Mouse (Mus musculus): ENCODE data around the gene Iqcd.
A peak's percentile ranks its signal among the peaks of the same experiment; 100 is the strongest.

Iqcd gene

DNA sequence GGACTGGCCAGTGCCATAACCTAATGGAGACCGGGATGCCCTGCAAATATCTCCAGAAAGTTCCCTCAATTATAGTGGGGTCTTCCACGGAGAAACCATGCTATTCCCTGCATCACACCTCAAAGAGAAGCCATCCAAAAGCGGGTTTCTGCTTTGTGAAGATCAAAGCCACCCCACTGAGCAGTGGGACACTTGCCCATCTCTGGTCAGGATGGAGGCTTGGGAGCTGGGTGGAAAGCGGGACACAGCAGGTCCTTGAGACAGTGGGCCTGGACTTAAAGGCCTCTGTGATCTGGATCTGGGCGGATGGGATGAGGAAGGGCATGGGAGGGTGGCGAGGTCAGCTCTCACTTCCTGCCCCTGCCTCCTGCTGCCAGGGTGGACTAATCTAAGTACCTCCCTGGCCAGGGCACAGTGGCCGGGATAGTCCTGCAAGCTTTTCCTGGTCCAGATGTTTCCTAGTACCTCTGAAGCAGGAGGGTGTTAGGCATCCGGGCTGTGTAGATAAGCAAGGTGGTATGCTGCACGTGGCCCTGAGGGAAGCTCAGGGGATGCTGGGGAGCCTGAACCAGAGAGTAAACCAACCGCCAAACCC is 14.2 kb upstream of the Iqcd start:
- no peak for DNase-seq

GRCm38 (mm10) chr5:120576781-120577301 is 12.0 kb upstream of the Iqcd start:
- DNase-seq: no peak

- no peak for DNase-seq
These were observed 10.8 kb upstream of the Iqcd start for GRCm38 (mm10) chr5:120577935-120578441.

- no peak for DNase-seq
These were observed 10.2 kb upstream of the Iqcd start for GRCm38 (mm10) chr5:120578504-120579081.

GRCm38 (mm10) chr5:120579211-120579897 is 9.5 kb upstream of the Iqcd start:
- DNase-seq: no peak

DNA sequence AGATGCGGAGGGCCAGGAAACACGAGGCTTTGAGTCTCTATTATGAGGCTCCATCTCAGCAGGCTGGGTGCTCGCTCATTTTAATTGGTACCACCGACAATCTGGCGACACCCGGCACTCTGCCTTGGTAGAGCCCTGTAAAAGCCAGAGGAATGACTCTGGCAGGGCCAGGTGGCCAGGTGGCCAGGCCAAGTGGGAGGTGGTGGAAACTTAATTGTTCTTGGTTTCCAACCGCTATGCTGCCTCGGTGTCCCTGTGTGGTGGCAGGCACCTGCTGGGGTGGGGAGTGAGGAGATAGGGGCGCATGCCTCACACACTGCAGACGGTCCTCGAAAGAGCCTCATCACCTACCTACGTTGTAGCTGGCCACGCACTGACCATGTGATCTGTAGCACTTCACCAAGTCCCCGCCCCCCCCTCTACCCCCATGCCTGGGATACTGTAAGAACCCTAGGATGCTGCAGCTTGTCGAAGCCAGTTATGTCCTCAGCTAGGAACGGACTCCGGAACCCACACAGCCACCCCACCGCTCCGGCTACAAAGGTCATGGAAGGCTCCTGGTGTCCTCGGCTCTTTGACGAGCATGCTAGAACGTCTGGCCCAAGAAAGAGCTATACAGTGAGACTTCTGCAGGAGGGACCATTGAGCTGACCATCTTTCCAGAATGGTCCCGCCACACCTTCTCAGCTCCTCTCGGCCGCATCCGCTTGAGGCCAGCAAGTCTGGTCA is 8.8 kb upstream of the Iqcd start:
- no peak for DNase-seq

- no peak for DNase-seq
These were observed 6.8 kb upstream of the Iqcd start for GRCm38 (mm10) chr5:120582002-120582401.

DNA sequence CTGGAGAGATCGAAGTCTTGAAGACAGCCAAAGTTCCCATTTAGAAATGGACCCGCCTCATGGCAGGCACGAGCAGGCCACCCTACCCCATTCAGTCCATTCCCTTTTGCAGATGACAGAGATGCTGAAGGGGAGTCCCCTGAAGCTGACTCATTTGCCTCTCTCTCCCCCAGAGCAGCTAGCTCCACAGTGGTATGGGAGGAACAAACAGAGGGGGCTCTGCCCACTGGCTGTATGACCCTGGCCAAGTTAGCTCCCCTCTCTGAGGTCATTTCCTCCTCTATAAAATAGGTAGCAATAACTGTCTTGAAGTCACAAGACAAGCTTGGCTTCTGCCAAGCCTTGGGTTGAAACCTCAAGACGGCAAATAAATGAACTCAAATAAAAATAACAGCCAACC is 5.3 kb upstream of the Iqcd start:
- no peak for DNase-seq

DNA sequence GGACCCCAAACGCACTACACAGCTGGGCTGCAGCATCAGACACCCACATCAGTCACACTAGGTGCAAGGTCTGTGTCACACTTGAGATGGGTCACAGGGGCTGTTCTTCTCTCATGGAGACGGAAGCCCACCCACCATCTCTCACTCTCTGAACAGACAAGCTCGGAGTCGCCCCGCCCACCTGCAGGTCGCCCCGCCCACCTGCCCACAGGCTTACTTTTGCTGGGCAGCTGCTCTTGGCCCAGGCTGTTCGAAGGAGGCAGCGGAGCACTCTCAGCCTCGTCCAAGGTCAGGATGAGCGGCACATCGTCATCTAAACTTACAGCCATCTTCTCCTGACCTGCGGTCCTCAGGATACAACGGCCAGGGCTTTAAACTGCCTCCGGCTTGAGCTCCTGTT is 3.8 kb upstream of the Iqcd start:
- no peak for DNase-seq

- DNase-seq: no peak
These were observed 1.8 kb upstream of the Iqcd start for GRCm38 (mm10) chr5:120586741-120587615.

- no peak for DNase-seq
These were observed 1.2 kb upstream of the Iqcd start for GRCm38 (mm10) chr5:120587616-120587926.

DNA sequence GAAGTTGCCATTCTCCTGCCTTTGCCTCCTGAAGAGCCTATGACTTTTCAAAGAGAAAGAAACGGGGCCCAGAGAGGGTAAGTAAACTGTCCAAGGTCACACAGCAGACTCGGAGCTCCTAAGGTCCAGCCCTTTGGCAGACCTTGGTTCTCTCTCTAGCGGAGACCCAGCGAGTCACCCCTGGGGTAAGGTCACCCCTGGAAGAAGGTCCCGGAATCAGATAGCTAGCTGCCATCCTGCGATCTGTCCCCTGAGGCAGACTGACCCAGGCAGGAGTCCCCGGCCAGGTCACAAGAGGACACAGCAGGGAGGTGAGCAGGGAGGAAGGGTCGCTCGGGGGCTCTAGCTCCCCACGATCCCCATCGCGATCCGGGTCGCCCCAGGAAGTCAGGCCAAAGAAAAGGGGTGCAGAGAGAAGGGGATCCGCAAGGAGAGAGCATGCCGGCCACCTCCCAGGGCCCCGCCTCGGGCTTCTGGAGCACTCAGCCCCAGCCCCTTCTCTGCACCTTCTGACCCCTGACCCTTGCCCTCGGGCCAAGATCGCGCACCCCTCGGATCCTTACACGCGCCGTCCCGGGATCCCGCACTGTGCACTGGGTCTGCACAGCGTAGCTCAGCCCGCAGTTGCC is 762 bp upstream of the Iqcd start:
- DNase-seq: no peak

DNA sequence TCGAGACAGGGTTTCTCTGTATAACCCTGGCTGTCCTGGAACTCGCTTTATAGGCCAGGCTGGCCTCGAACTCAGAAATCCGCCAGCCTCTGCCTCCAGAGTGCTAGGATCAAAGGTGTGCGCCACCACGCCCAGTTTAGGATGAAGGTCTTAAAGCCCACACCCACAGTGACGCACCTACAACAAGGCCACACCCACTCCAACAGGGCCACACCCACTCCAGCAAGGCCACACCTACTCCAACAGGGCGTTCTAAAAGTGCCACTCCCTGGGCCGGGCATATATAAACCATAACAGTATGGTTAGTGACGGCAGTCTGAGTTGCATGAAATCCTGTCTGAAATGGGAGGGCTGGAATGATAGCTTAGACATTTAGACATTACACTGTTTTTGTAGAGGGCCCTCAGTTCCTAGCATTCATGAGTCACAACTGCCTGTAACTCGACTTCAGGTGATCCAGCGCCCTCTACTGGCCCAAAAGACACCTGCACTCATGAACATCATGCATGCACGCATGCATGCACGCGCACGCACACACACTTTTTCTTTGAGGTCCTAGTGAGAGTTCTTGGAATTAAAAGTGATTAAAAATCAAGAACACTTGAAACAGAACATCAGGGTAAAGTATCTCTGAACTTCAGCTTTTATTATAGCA is 1.7 kb downstream of the Iqcd start:
- DNase-seq: no peak

DNA sequence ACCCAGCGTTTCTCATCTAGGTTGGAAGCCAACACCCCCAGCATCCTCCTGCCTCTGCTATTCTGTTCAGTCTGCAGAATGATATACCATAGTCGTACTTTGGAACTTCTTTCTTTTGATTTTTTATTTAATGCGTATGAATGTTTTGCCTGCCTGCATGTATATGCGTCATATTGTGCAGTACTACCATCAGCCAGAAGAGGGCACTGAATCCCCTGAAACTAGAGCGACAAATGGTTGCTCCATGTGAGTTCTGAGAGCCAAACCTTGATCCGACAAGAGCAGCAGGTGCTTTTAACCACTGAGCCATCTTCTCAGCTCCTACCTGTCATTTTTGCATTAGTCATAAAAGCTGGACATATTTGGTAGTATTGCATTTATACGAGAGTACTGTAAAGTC is 3.3 kb downstream of the Iqcd start:
- no peak for DNase-seq

GRCm38 (mm10) chr5:120594485-120594884 is 5.7 kb downstream of the Iqcd start:
- DNase-seq: no peak

GRCm38 (mm10) chr5:120599625-120600024 is 10.8 kb downstream of the Iqcd start:
- no peak for DNase-seq

DNA sequence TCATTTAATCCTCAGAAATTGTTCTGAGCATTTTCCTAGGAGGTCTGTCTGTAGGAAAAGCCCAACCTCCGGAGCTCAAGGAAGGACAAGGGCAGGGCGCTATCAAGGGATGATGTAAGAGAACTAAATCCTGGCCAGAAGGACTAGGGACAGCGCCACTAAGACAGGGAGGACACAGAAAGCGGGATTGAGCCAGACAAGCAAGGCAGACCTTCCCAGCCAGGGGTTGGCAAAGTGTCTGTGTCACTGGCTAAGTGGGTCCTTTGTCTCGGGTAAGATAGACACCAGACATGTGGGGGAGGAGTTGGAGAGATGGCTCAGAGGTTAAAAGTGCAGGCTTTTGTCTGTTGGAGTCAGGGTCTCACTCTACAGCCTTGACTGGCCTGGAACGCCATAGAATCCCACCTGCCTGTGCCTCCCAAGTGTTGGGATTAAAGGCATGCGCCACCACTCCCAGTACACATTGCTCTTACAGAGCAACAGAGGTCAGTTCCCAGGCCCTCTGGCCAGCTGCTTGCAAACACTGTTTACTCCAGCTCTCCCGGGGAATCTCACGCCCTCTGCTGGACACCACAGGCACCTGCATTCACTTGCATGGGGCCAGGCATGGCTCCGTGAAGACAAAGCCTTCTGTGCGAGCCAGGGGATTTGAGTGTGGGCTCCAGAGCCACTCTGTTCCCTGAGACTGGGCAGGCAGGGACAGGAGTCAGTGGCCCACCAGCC is 12.3 kb downstream of the Iqcd start:
- DNase-seq: no peak

- DNase-seq: peak; percentile 64
These were observed 13.4 kb downstream of the Iqcd start for GRCm38 (mm10) chr5:120602210-120602609.

DNA sequence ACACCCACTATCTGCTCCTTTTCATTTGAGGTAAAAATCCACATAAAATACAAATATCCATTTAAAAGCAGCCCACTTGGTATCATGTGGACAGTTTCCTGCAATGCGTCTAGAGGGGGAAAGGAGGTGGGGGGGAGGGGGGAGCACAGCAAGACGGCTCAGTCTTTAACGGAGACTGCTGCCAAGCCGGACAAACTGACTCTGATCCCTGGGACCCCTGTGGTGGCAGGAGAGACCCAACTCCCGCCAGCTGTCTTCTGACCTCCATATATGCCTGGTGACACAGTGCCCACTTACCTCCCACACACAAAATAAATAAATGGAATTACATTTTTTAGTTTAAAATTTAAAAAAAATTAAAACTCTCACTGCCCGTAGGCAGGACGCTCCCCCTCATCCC is 14.7 kb downstream of the Iqcd start:
- DNase-seq: no peak

- peak; percentile 91 for DNase-seq
These were observed 16.0 kb downstream of the Iqcd start for GRCm38 (mm10) chr5:120604839-120605238.

DNA sequence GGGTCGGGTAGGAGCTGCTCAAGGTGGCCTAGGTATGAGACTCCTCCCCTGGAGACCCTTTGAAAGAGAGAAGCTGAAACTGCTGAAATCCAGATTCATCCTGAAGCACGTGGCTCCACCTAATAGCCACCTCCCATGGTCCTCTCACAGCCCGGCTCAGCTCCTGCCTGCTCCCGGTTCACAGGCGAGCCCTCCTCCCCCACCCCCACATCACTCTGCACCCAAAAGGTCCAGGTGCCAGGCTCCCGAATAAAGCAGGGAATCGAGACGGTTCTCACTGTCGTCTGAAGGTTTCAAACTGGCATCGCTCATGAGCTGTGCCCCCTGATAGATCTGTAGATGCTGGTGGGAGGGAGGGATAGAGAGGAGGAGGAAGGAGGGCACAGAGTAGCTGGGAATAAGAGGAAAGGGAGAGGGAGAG is 16.4 kb downstream of the Iqcd start:
- DNase-seq: no peak
